Mouse (Mus musculus) CH12.LX (cell line): ENCODE results near the gene Foxr1. TPM values are rescaled to one million over a fixed set of nuclear protein-coding genes. Genes with fewer than 3 reads are reported as not detected.

Source experiments
- DNase-seq: peaks from one replicate; pipeline ENCODE4 v3.0.0-alpha.2; 2013; ENCODE audit errors: extremely low read depth
- H3K27ac ChIP-seq: 2 replicates; pipeline ENCODE4 v1.5.1; 2012; ENCODE audit warnings: low read depth, mild to moderate bottlenecking, control low read depth, moderate library complexity; ENCODE audit not compliant: insufficient read depth
- H3K27me3 ChIP-seq: replicated peaks from 2 replicates; pipeline ENCODE3; 2012; ENCODE audit warnings: inconsistent platforms
- H3K36me3 ChIP-seq, 2 experiments: replicated peaks in 1 of 2; 2 replicates each; pipeline versions ENCODE3 to v1.6.1; 2012; ENCODE audit warnings: inconsistent platforms in 1 of 2, low read length in 1 of 2, mild to moderate bottlenecking in 1 of 2, mixed read lengths in 1 of 2, moderate library complexity in 1 of 2; ENCODE audit not compliant: control insufficient read depth in 1 of 2, insufficient read depth in 1 of 2
- H3K4me1 ChIP-seq, 2 experiments: 2 replicates each; pipeline ENCODE4 v1.6.1; 2012; ENCODE audit warnings: inconsistent platforms in 1 of 2, moderate library complexity in 1 of 2; ENCODE audit not compliant: insufficient read depth in 2 of 2, control insufficient read depth in 1 of 2
- H3K4me2 ChIP-seq: 2 replicates; pipeline ENCODE4 v1.6.1; 2012; ENCODE audit warnings: low read depth, mild to moderate bottlenecking, control low read depth; ENCODE audit not compliant: poor library complexity, insufficient read depth, severe bottlenecking
- H3K4me3 ChIP-seq, 3 experiments: fragments of 150-350 bp in 1 of 3; sonication (generic) in 1 of 3; replicated peaks in 1 of 3; 2 replicates each; pipeline versions ENCODE3 to v1.5.1; 2011 to 2012; ENCODE audit warnings: low read depth in 2 of 3, low read length in 2 of 3, mild to moderate bottlenecking in 2 of 3, moderate library complexity in 2 of 3, control low read depth in 1 of 3, improper control_type of control experiment in 1 of 3, inconsistent platforms in 1 of 3, mixed read lengths in 1 of 3; ENCODE audit not compliant: poor library complexity in 1 of 3
- H3K79me2 ChIP-seq: replicated peaks from 2 replicates; pipeline ENCODE4 v1.6.1; 2012; ENCODE audit warnings: mild to moderate bottlenecking, moderate library complexity; ENCODE audit not compliant: control insufficient read depth, poor library complexity, insufficient read depth, severe bottlenecking; ENCODE audit errors: extremely low read depth
- H3K9ac ChIP-seq: 2 replicates; pipeline ENCODE4 v1.6.1; 2012; ENCODE audit warnings: low read depth, mild to moderate bottlenecking, control low read depth, moderate library complexity; ENCODE audit not compliant: insufficient read depth
- H3K9me3 ChIP-seq: replicated peaks from 2 replicates; pipeline ENCODE3; 2012; ENCODE audit warnings: low read length, inconsistent platforms, mixed read lengths
- CHD1 ChIP-seq: IDR thresholded peaks from 2 replicates; pipeline ENCODE4 v1.6.1; 2012; ENCODE audit warnings: low read depth, low read length, improper control_type of control experiment, inconsistent platforms
- CHD2 ChIP-seq: IDR thresholded peaks from 2 replicates; pipeline ENCODE4 v1.6.1; 2011; ENCODE audit warnings: low read length, improper control_type of control experiment
- CTCF ChIP-seq, 2 experiments: IDR thresholded peaks in 1 of 2; conservative IDR thresholded peaks in 1 of 2; 2 replicates each; pipeline ENCODE4 v1.5.1; 2011 to 2012; ENCODE audit warnings: low read depth in 2 of 2, low read length in 2 of 2, improper control_type of control experiment in 1 of 2, inconsistent platforms in 1 of 2, mild to moderate bottlenecking in 1 of 2, moderate library complexity in 1 of 2
- E2F4 ChIP-seq: IDR thresholded peaks from 2 replicates; pipeline ENCODE4 v1.6.1; 2011; ENCODE audit warnings: low read depth, low read length, improper control_type of control experiment; ENCODE audit not compliant: insufficient replicate concordance
- HCFC1 ChIP-seq: IDR thresholded peaks from 2 replicates; pipeline ENCODE4 v1.6.1; 2012; ENCODE audit warnings: low read depth, mild to moderate bottlenecking, inconsistent platforms, low read length, improper control_type of control experiment
- KAT2A ChIP-seq: IDR thresholded peaks from 2 replicates; pipeline ENCODE4 v1.6.1; 2012; ENCODE audit warnings: low read length, improper control_type of control experiment, inconsistent platforms; ENCODE audit not compliant: insufficient replicate concordance
- MAFK ChIP-seq: IDR thresholded peaks from 2 replicates; pipeline ENCODE4 v1.6.1; 2011; ENCODE audit warnings: low read length, improper control_type of control experiment; ENCODE audit not compliant: insufficient replicate concordance
- MAX ChIP-seq: IDR thresholded peaks from 2 replicates; pipeline ENCODE4 v1.6.1; 2011; ENCODE audit warnings: low read length, improper control_type of control experiment
- MAZ ChIP-seq: IDR thresholded peaks from 2 replicates; pipeline ENCODE4 v1.6.1; 2012; ENCODE audit warnings: low read depth, mild to moderate bottlenecking, inconsistent platforms, low read length, improper control_type of control experiment, moderate library complexity
- MEF2A ChIP-seq: IDR thresholded peaks from 2 replicates; pipeline ENCODE4 v1.6.1; 2014; ENCODE audit warnings: low read depth, mild to moderate bottlenecking, inconsistent platforms, low read length, improper control_type of control experiment, borderline replicate concordance
- PAX5 ChIP-seq: IDR thresholded peaks from 2 replicates; pipeline ENCODE4 v1.6.1; 2012; ENCODE audit warnings: low read length, inconsistent platforms, mixed read lengths
- RAD21 ChIP-seq: IDR thresholded peaks from 2 replicates; pipeline ENCODE4 v1.6.1; 2011; ENCODE audit warnings: low read depth, mild to moderate bottlenecking, low read length, improper control_type of control experiment, moderate library complexity
- TCF12 ChIP-seq: IDR thresholded peaks from 2 replicates; pipeline ENCODE4 v1.6.1; 2014; ENCODE audit warnings: low read depth, mild to moderate bottlenecking, inconsistent platforms, low read length, improper control_type of control experiment
- dilution Hi-C: fragments of 300-500 bp; cut with MboI; formaldehyde crosslinking; loops from 2 replicates; pipeline ENCODE4 v1.14.3; 2020; ENCODE audit warnings: low sequenced_read_pairs; ENCODE audit not compliant: extremely low pct_unique_long_range_greater_than_20kb, extremely low pct_ligation_motif_present
- in situ Hi-C: fragments of 300-500 bp; cut with MboI; formaldehyde crosslinking; loops from 3 replicates; pipeline ENCODE4 v1.14.3; 2019; ENCODE audit warnings: low sequenced_read_pairs, low pct_ligation_motif_present, low pct_unique_long_range_greater_than_20kb, mixed read lengths
- polyA plus RNA-seq: library from polyadenylated mRNA; unstranded; fragments of >175 nt; gene quantifications from 2 replicates; pipeline ENCODE4 v1.2.1, GENCODE M21; 2012; ENCODE audit warnings: low read depth; ENCODE audit not compliant: insufficient read length
- total RNA-seq, 2 experiments: library from RNA; depleted of rRNA; stranded (reverse); fragments of 300-350 nt in 1 of 2; fragments of >200 nt in 1 of 2; gene quantifications; 2 replicates each; pipeline ENCODE4 v1.2.3; 2012 to 2014

Gene Foxr1
- total RNA-seq (2012; rRNA removed) (0.08 and 0.21 TPM in 2 replicates), total RNA-seq (2014; rRNA removed) (not detected in 2 replicates), polyA plus RNA-seq (1.4 and 1.5 TPM in 2 replicates)

DNA sequence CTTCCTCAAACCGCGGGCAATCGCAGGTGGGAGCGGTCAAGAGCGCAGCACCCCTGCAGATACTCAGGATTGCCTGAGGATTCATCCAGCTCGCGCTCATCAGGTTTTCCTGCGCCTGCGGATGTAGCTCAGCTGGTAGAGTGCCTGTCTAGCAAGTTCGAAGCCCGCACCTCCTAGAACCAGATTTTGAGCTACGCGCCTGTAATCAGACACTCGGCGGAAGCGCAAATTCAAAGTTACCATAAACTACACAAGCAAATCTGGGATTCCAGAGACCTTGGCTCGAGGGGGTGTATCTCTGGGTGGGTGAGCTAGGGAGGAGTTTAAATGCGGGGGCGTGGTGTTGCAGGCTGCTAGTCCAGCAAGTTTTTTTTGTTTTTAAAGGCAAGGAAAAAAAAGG, at the start of gene Foxr1:
Foxr1 (minus strand) TSS at position 176 of the 400 bp plus-strand sequence.
- Histone ChIP-seq H3K4me2 (no peak within 1 kb of the TSS), H3K4me3 (no peak within 1 kb of the TSS), H3K9ac (no peak within 1 kb of the TSS), H3K27me3 (no peaks in the 10 kb centered on the region), H3K4me1 (peaks cover under 1 to 28% of the 10 kb centered on the region in 2 experiments; a peak in 3 of 4 replicates), H3K27ac (no peak within 1 kb of the TSS), H3K79me2 (no peaks in the 10 kb centered on the region), H3K36me3 (no peaks in the 10 kb centered on the region), H3K9me3 (no peaks in the 10 kb centered on the region)
- no peak for DNase-seq
- in situ Hi-C loops (no loop called here), dilution Hi-C loops (no loop called here)
- no peak for TF ChIP-seq MAZ
- no peak for TF ChIP-seq CTCF (conservative IDR thresholded peaks at IDR 0.05 in 1 of 2, IDR thresholded peaks at IDR 0.05 in 1 of 2; ENCODE audit: low read depth in 2 of 2, low read length in 2 of 2)
- TF ChIP-seq E2F4, result no peak
- TF ChIP-seq CHD1, result no peak

- dilution Hi-C loops, result no loop called here
- H3K27ac ChIP-seq, result no peak overlapping the region
Observed at GRCm38 (mm10) chr9:44490086-44490967, 49.4 kb upstream of the Foxr1 start.

GRCm38 (mm10) chr9:44489651-44490085, 48.7 kb upstream of the Foxr1 start:
- Histone ChIP-seq H3K4me2 (no peak overlapping the region), H3K27me3 (no peaks in the 10 kb centered on the region), H3K9me3 (no peaks in the 10 kb centered on the region), H3K9ac (no peak overlapping the region), H3K27ac (no peak overlapping the region), H3K4me3 (no peak overlapping the region), H3K36me3 (peaks cover 0 to 41% of the 10 kb centered on the region in 2 experiments), H3K79me2 (no peaks in the 10 kb centered on the region)
- dilution Hi-C loops, result no loop called here
- TF ChIP-seq MEF2A, result no peak
- TF ChIP-seq MAFK, result no peak
- TF ChIP-seq MAX, result no peak
- no peak for TF ChIP-seq TCF12
- TF ChIP-seq KAT2A, result no peak
- no peak for TF ChIP-seq HCFC1
- no peak for TF ChIP-seq RAD21
- TF ChIP-seq CHD2, result no peak
- TF ChIP-seq, all 38 proteins: peak for 0
- DNase-seq, result no peak
- H3K4me1 ChIP-seq, result peaks cover 30 to 96% of the 10 kb centered on the region in 2 experiments
- in situ Hi-C loops, result no loop called here

More at GRCm38 (mm10) chr9:44490086-44490967, 49.4 kb upstream of the Foxr1 start:
- H3K4me3 ChIP-seq, result no peak overlapping the region
- no peak overlapping the region for H3K9ac ChIP-seq
- H3K79me2 ChIP-seq, result no peaks in the 10 kb centered on the region
- no peak overlapping the region for H3K4me2 ChIP-seq
- in situ Hi-C loops, result no loop called here
- no peak for DNase-seq
- no peaks in the 10 kb centered on the region for H3K27me3 ChIP-seq
- no peaks in the 10 kb centered on the region for H3K9me3 ChIP-seq
- peaks cover 0 to 38% of the 10 kb centered on the region in 2 experiments for H3K36me3 ChIP-seq
- no peak for TF ChIP-seq PAX5
- no peak for TF ChIP-seq CTCF (conservative IDR thresholded peaks at IDR 0.05 in 1 of 2, IDR thresholded peaks at IDR 0.05 in 1 of 2; ENCODE audit: low read depth in 2 of 2, low read length in 2 of 2)
- TF ChIP-seq MAX, result no peak
- peaks cover 33 to 96% of the 10 kb centered on the region in 2 experiments for H3K4me1 ChIP-seq
